Mouse (Mus musculus) liver, embryonic 14.5 days (tissue): ENCODE measurements around the gene Nit2. TPM values are rescaled to one million over a fixed set of nuclear protein-coding genes. Genes with fewer than 3 reads are reported as not detected.
A peak's percentile ranks its signal among the peaks of the same experiment; 100 is the strongest.

ENCODE experiments used
- ATAC-seq: fragments of 200-750 bp; cut with Nextera tagmentation; 2 replicates; pipeline ENCODE4 v1.8.0; 2017; ENCODE audit warnings: moderate number of reproducible peaks, mild to moderate bottlenecking, moderate library complexity; ENCODE audit not compliant: insufficient read depth
- DNase-seq, 3 experiments: peaks; one replicate each; pipeline ENCODE4 v3.0.0-alpha.2; 2012 to 2013; ENCODE audit warnings: low read depth in 3 of 3, low spot score in 3 of 3
- H3K27ac ChIP-seq: fragments of 300-500 bp; sonication (generic); 2 replicates; pipeline ENCODE4 v1.5.1; 2014; ENCODE audit warnings: moderate library complexity, mild to moderate bottlenecking, control low read depth, inconsistent platforms
- H3K27me3 ChIP-seq: fragments of 300-500 bp; sonication (generic); 2 replicates; pipeline ENCODE4 v1.6.1; 2014; ENCODE audit warnings: mild to moderate bottlenecking, low read length, moderate library complexity; ENCODE audit not compliant: control insufficient read depth, insufficient read depth
- H3K36me3 ChIP-seq: fragments of 300-500 bp; sonication (generic); replicated peaks from 2 replicates; pipeline ENCODE4 v1.6.1; 2014; ENCODE audit warnings: low read depth; ENCODE audit not compliant: control insufficient read depth, insufficient read depth
- H3K4me1 ChIP-seq, 2 experiments: fragments of 200-500 bp in 1 of 2; fragments of 300-500 bp in 1 of 2; sonication (generic) in 1 of 2; replicated peaks; 2 replicates each; pipeline ENCODE4 v1.6.1; 2012 to 2014; ENCODE audit warnings: antibody characterized with exemption in 1 of 2, inconsistent platforms in 1 of 2, low read length in 1 of 2; ENCODE audit not compliant: control insufficient read depth in 2 of 2, insufficient read depth in 2 of 2
- H3K4me2 ChIP-seq: fragments of 300-500 bp; sonication (generic); 2 replicates; pipeline ENCODE4 v1.6.1; 2014; ENCODE audit warnings: low read depth, mild to moderate bottlenecking, control low read depth, moderate library complexity
- H3K4me3 ChIP-seq, 2 experiments: fragments of 200-500 bp in 1 of 2; fragments of 300-500 bp in 1 of 2; sonication (generic) in 1 of 2; 2 replicates each; pipeline ENCODE4 v1.5.1; 2012 to 2014; ENCODE audit warnings: low read depth in 2 of 2, low read length in 2 of 2, mild to moderate bottlenecking in 2 of 2, control low read depth in 1 of 2, inconsistent platforms in 1 of 2, moderate library complexity in 1 of 2; ENCODE audit not compliant: insufficient read depth in 1 of 2
- H3K9ac ChIP-seq: fragments of 300-500 bp; sonication (generic); replicated peaks from 2 replicates; pipeline ENCODE4 v1.6.1; 2014; ENCODE audit warnings: mild to moderate bottlenecking, control low read depth, moderate library complexity
- H3K9me3 ChIP-seq: fragments of 300-500 bp; sonication (generic); 2 replicates; pipeline ENCODE4 v1.6.1; 2016; ENCODE audit warnings: low read length, mixed read lengths; ENCODE audit not compliant: control insufficient read depth
- CTCF ChIP-seq: IDR thresholded peaks from 2 replicates; pipeline ENCODE4 v1.5.1; 2016; ENCODE audit warnings: antibody characterized with exemption, low read depth, control low read depth
- EP300 ChIP-seq: IDR thresholded peaks from 2 replicates; pipeline ENCODE4 v1.6.1; 2016; ENCODE audit warnings: antibody characterized with exemption, low read depth
- WGBS: fragments of 180-500 bp; shearing (Covaris S2); extraction: QIAGEN DNeasy Blood & Tissue Kit; methylation state at CpG from one replicate; pipeline ENCODE4 v1.1.7; 2014; ENCODE audit not compliant: insufficient replicate concordance; 5-methylcytosine and 5-hydroxymethylcytosine counted together
- polyA plus RNA-seq, 2 experiments: library from polyadenylated mRNA; depleted of rRNA in 1 of 2; stranded (reverse) in 1 of 2; unstranded in 1 of 2; fragments of >200 nt; fragmentation: Nextera tagmentation in 1 of 2; extraction: Ambion mirVana in 1 of 2; gene quantifications; 2 replicates each; pipeline versions ENCODE4 v1.2.1 to v1.2.3; 2012 to 2014

Gene Nit2
- polyA plus RNA-seq (2012; rRNA removed) (13.1 and 15.6 TPM in 2 replicates), polyA plus RNA-seq (2014; fragmentation: Nextera tagmentation; extraction: Ambion mirVana) (35.0 and 38.4 TPM in 2 replicates)

DNA sequence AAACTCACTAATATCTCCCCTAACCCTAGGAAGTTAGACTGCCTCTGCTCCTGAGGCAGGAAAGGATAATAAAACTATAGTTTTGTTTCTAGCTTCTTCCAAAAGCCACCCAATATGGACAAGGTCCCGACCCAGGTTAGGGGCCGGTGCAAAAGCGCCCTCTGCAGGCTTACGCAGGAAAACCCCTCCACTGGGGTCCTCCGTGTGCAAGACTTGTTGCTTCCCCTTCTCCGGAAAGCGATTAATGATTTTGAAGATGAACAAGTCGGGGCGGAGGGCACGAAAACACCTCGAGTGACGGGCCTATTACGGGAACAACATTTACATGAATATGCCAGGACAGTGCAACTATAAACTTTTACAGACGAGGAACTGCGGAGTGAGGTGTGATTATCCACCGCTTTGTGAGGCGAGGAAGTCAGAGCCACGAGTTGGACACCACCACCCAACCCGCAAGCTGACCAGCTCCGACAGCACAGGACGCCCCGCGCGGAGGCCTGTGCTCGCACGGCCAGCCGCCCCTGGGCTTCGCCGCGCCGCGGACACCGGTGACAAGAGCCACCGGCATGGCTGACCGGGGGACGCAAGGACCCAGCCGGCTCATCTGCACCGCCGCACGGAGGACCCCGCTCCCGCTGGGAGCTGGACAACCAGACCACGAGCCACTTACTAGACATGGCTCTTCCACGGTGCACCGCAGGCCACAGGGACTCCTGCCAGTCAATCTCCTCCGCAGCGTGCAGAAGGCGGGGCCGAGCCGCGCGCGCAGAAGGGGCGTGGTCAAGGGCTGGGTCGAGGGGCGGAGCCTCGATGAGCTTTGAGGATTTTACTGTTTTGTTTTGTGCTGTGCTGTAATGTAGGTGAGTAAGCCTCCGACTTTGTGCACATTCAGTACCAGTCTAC lies at the start of gene Nit2:
Gene Nit2 (minus strand): TSS at position 731 of the 903 bp plus-strand sequence.
- Histone ChIP-seq H3K27me3 (no peaks in the 10 kb centered on the region), H3K36me3 (no peaks in the 10 kb centered on the region; the same call in 1 of the 2 replicates), H3K4me2 (peak within 1 kb of the TSS; percentile 76), H3K27ac (peak within 1 kb of the TSS; percentile 4), H3K9ac (peak within 1 kb of the TSS; percentile 63), H3K4me1 (peaks cover 5 to 8% of the 10 kb centered on the region in 2 experiments; a peak in 3 of 4 replicates), H3K4me3 (peak within 1 kb of the TSS; percentile 68 to 85), H3K9me3 (no peaks in the 10 kb centered on the region)
- TF ChIP-seq EP300 (no peak), CTCF (peak; percentile 91)
- ATAC-seq (peak; percentile 95), DNase-seq (peak; percentile 62 to 74 (median 68))
- WGBS: under 1% methylated on average over 58 of the region's 58 CpGs

DNA sequence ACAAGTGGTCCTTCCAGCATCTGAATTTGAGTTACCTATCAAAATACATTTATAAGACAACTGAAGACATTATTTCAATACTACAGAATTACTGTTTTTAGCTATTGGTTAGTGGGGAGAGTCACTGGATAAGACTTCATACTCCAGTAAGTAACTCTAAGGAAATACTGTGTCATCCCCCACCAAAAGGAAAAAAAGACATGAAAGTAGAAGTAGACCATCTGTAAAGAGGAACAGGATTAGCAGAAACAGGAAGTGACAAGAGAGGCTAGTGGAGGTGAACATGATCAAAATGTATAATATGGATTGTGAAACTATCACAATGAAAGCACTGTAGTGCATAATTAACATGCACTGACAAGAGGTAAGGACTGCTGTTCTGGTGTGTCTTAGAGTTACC lies 48.8 kb upstream of the Nit2 start:
- peak in 1 of 3 experiments; percentile 16 for DNase-seq
- no peak overlapping the region for H3K4me3 ChIP-seq
- no peak for ATAC-seq
- no peaks in the 10 kb centered on the region for H3K4me1 ChIP-seq
- H3K4me2 ChIP-seq: no peak overlapping the region
- no peak overlapping the region for H3K9ac ChIP-seq
- H3K27me3 ChIP-seq: no peaks in the 10 kb centered on the region
- no peak overlapping the region for H3K27ac ChIP-seq
- TF ChIP-seq CTCF: no peak
- no peak for TF ChIP-seq EP300
- H3K36me3 ChIP-seq: peaks cover 2% of the 10 kb centered on the region; the same call in 1 of the 2 replicates
- H3K9me3 ChIP-seq: no peaks in the 10 kb centered on the region

DNA sequence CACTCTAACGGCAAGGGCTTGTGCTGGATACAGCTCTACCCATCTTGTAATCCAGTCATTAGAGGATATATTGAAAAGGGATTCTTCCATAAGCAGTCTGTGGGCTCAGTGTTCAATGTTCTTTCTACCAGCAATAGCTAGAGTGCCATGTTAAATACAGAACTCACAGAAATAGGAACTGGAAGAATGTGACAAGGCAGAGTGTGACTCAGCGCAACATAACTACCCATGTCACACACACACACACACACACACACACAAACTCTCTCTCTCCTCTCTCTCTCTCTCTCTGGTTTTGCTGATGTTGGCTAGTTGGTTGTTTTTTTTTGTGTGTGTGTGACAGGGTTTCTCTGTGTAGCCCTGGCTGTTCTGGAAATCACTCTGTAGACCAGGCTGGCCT lies 43.9 kb upstream of the Nit2 start:
- Histone ChIP-seq H3K27ac (no peak overlapping the region), H3K4me1 (no peaks in the 10 kb centered on the region), H3K4me3 (no peak overlapping the region), H3K36me3 (peaks cover 2% of the 10 kb centered on the region; the same call in 1 of the 2 replicates), H3K27me3 (no peaks in the 10 kb centered on the region), H3K9me3 (no peaks in the 10 kb centered on the region), H3K4me2 (no peak overlapping the region), H3K9ac (no peak overlapping the region)
- no peak for TF ChIP-seq CTCF
- no peak for TF ChIP-seq EP300
- DNase-seq (no peak), ATAC-seq (no peak)
- 73% methylated on average over 2 of the region's 2 CpGs for WGBS

DNA sequence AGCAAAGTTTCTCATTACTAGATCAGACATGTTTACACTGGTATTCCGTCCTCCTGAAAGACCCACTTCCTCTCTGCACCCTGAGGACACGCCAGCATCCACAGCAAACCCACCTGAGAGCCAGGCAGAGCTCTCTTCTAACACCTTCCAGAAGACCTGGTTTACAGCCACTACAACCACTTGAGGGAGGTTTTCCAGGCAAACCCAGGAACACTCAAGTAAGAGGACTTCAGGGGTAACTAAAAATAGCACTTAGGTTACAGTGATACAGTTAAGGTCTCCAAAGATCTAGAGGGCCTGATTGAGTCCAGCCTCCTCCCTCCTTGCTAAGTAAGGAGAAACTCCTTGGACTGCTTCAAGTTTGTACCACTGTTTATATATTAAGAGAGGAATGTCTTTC lies 41.2 kb upstream of the Nit2 start:
- Histone ChIP-seq H3K9ac (no peak overlapping the region), H3K4me2 (no peak overlapping the region), H3K4me1 (no peaks in the 10 kb centered on the region), H3K36me3 (peaks cover 2% of the 10 kb centered on the region; the same call in 1 of the 2 replicates), H3K27me3 (no peaks in the 10 kb centered on the region), H3K27ac (no peak overlapping the region), H3K9me3 (no peaks in the 10 kb centered on the region), H3K4me3 (no peak overlapping the region)
- TF ChIP-seq CTCF (no peak), EP300 (no peak)
- WGBS: 76% methylated on average over 2 of the region's 2 CpGs
- DNase-seq: no peak
- no peak for ATAC-seq

DNA sequence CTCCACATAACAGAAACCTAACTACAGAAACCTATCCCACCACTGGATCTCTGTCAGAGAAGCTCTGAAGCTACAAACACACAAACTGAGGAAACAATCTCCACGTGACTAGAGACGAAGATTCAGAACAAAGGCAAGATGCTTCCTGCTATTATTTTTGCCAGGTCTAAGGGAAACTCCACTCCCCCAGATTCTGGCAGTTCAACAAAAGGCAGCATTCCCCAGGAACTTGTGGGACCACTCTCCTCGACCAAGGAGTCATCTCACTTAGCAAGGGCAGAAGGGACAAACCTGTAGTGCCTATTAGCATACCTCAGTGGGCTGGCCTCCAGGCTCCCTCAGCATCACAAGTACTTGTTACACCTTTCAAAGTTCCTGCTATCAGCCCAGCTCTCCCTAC lies 30.1 kb upstream of the Nit2 start:
- H3K27ac ChIP-seq: no peak overlapping the region
- H3K27me3 ChIP-seq: no peaks in the 10 kb centered on the region
- WGBS: 47% methylated on average over 3 of the region's 3 CpGs

More for the DNA sequence above, 30.1 kb upstream of the Nit2 start:
- no peak overlapping the region for H3K4me3 ChIP-seq
- H3K4me2 ChIP-seq: no peak overlapping the region
- TF ChIP-seq CTCF (no peak), EP300 (no peak)
- DNase-seq: no peak
- no peaks in the 10 kb centered on the region for H3K9me3 ChIP-seq
- H3K4me1 ChIP-seq: no peaks in the 10 kb centered on the region
- H3K9ac ChIP-seq: no peak overlapping the region
- H3K36me3 ChIP-seq: peaks cover under 1% of the 10 kb centered on the region; the same call in 1 of the 2 replicates
- ATAC-seq: no peak
